Mouse (Mus musculus) bone marrow macrophage, adult 2 months (primary cell): ENCODE results near the gene Tmco4. TPM values are rescaled to one million over a fixed set of nuclear protein-coding genes. Genes with fewer than 3 reads are reported as not detected.

Experiments
- H3K27ac ChIP-seq: 2 replicates; pipeline ENCODE4 v1.5.1; 2012; ENCODE audit warnings: low read depth, low read length; ENCODE audit not compliant: insufficient read depth
- H3K4me1 ChIP-seq: 2 replicates; pipeline ENCODE4 v1.6.1; 2012; ENCODE audit warnings: low read length; ENCODE audit not compliant: control insufficient read depth, insufficient read depth
- H3K4me3 ChIP-seq: 2 replicates; pipeline ENCODE4 v1.5.1; 2012; ENCODE audit warnings: mild to moderate bottlenecking, low read length, moderate library complexity; ENCODE audit not compliant: insufficient read depth
- CTCF ChIP-seq: IDR thresholded peaks from 2 replicates; pipeline ENCODE4 v1.5.1; 2012; ENCODE audit warnings: low read depth, mild to moderate bottlenecking, low read length, moderate library complexity
- POLR2A ChIP-seq: IDR thresholded peaks from 2 replicates; pipeline ENCODE4 v1.6.1; 2012; ENCODE audit warnings: mild to moderate bottlenecking, low read depth, low read length, borderline replicate concordance
- polyA plus RNA-seq: library from polyadenylated mRNA; stranded (reverse); fragments of >200 nt; gene quantifications from 2 replicates; pipeline ENCODE4 v1.2.4, GENCODE M21; 2012; ENCODE audit not compliant: missing spikeins, insufficient read depth, insufficient read length

Tmco4 gene
- polyA plus RNA-seq, 1 experiment, result 6.5 TPM

GRCm38 (mm10) chr4:139014793-139015192 is 42.1 kb downstream of the Tmco4 start:
- TF ChIP-seq CTCF, result peak; percentile 68; the same call in 1 of the 2 replicates
- no peak for TF ChIP-seq POLR2A
- H3K4me3 ChIP-seq, result no peak overlapping the region
- peak overlapping the region; percentile 52; the same call in 1 of the 2 replicates for H3K27ac ChIP-seq
- peaks cover 22% of the 10 kb centered on the region for H3K4me1 ChIP-seq

- Histone ChIP-seq H3K4me1 (peaks cover 18% of the 10 kb centered on the region), H3K27ac (no peak overlapping the region), H3K4me3 (no peak overlapping the region)
- TF ChIP-seq CTCF, result no peak
- TF ChIP-seq POLR2A, result no peak
Observed at GRCm38 (mm10) chr4:139018388-139018787, 45.7 kb downstream of the Tmco4 start.

- H3K27ac ChIP-seq, result no peak overlapping the region
- H3K4me3 ChIP-seq, result no peak overlapping the region
- peaks cover 12% of the 10 kb centered on the region for H3K4me1 ChIP-seq
- TF ChIP-seq POLR2A (no peak), CTCF (no peak)
Observed at GRCm38 (mm10) chr4:139018976-139019375, 46.3 kb downstream of the Tmco4 start.

DNA sequence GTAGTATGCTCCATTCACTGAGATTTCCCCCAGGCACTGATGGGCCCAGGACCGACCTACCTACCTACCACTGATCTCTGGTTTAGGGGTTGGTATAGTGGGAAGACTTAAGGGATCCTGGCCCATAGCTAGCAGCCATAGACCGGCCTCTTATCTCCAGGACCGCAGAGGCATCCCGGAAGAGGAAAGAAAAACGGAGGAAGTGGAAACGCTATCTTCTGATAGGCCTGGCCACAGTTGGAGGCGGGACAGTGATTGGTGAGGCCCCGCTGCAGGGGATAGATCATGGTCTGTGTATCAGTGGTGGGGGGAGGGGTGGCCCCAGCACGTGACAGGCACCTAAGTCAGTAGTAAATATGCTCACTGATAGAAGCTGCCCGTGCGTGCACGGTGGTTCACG is 46.7 kb downstream of the Tmco4 start:
- TF ChIP-seq CTCF (no peak), POLR2A (no peak)
- Histone ChIP-seq H3K4me3 (no peak overlapping the region), H3K27ac (no peak overlapping the region), H3K4me1 (peaks cover 9% of the 10 kb centered on the region)

- TF ChIP-seq POLR2A (no peak), CTCF (no peak)
- Histone ChIP-seq H3K4me3 (no peak overlapping the region), H3K4me1 (peaks cover 6% of the 10 kb centered on the region; the same call in 1 of the 2 replicates), H3K27ac (no peak overlapping the region)
Observed at GRCm38 (mm10) chr4:139020385-139020784, 47.7 kb downstream of the Tmco4 start.

DNA sequence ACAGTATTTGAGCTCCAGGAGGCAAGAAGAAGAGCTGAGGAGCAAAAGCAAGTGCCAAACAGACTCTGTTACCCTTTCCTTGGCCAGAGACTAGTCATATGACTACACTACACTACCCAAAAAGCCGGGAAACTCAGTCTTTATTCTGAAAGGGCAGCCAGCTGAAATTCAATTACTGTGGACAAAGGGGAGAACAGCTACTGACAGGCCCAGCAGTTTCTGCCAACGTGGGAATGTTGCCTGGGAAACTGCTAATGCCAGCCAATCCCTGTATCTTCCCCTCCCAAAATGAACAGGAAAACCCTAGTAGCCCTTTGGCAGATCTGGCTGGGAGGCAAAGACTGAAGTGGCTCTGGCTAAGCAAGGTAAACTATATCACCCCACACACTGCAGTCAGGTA is 51.7 kb downstream of the Tmco4 start:
- Histone ChIP-seq H3K4me3 (no peak overlapping the region), H3K27ac (no peak overlapping the region), H3K4me1 (no peaks in the 10 kb centered on the region)
- no peak for TF ChIP-seq POLR2A
- no peak for TF ChIP-seq CTCF

DNA sequence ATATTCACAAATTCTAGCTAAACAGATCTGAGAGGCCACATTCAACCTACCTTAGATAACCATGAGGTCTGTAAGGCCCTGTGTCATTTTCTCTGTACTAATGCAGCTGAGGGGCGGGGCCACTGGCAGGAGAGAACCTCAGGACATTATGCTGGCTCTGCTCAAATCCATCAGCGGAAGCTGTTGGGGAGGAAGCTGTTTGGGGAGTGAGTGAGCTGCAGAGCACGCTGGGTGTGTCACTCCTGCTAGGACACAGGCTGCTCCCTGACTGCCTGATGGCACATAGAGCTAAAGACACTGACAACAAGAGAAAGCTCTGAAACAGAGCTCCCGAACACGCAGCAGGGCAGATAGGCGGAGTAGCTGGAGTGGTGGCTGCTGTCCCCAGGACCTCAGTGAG is 58.0 kb downstream of the Tmco4 start:
- Histone ChIP-seq H3K4me3 (no peak overlapping the region), H3K4me1 (no peaks in the 10 kb centered on the region), H3K27ac (no peak overlapping the region)
- no peak for TF ChIP-seq CTCF
- TF ChIP-seq POLR2A, result no peak

- no peak overlapping the region for H3K27ac ChIP-seq
- no peak for TF ChIP-seq CTCF
- TF ChIP-seq POLR2A, result no peak
- H3K4me3 ChIP-seq, result no peak overlapping the region
- no peaks in the 10 kb centered on the region for H3K4me1 ChIP-seq
Observed at GRCm38 (mm10) chr4:139032521-139032920, 59.8 kb downstream of the Tmco4 start.

- TF ChIP-seq CTCF, result no peak
- no peak for TF ChIP-seq POLR2A
- no peak overlapping the region for H3K4me3 ChIP-seq
- H3K27ac ChIP-seq, result no peak overlapping the region
- H3K4me1 ChIP-seq, result peaks cover 6% of the 10 kb centered on the region
Observed at GRCm38 (mm10) chr4:139033263-139034009, 60.7 kb downstream of the Tmco4 start.

DNA sequence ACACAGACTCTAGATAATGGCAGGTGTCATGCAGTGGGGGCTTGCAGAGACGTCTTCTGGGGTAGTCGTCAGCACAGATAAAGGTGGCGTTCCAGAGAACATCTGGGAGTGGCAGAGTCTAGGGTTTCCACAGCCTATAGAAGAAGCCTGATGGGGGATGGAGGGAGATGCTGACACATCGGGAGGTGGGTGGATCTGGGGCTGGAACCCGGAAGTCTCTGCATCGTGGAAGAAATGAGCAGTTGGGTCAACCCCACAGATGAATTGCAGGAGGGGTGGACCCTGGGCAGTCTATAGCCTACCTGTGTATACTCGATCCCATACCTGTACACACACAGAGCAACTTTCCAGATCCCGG is 61.3 kb downstream of the Tmco4 start:
- no peak overlapping the region for H3K4me3 ChIP-seq
- H3K27ac ChIP-seq, result no peak overlapping the region
- TF ChIP-seq POLR2A (no peak), CTCF (no peak)
- peaks cover 6% of the 10 kb centered on the region for H3K4me1 ChIP-seq

- peaks cover 6% of the 10 kb centered on the region for H3K4me1 ChIP-seq
Observed at GRCm38 (mm10) chr4:139034540-139034939, 61.9 kb downstream of the Tmco4 start.

More at GRCm38 (mm10) chr4:139034540-139034939, 61.9 kb downstream of the Tmco4 start:
- Histone ChIP-seq H3K27ac (no peak overlapping the region), H3K4me3 (no peak overlapping the region)
- TF ChIP-seq CTCF (no peak), POLR2A (no peak)
